Mouse (Mus musculus) spleen, postnatal 4 days (tissue): ENCODE measurements around the gene Ccdc141.

Source experiments
- DNase-seq, 2 experiments: peaks; one replicate each; pipeline ENCODE4 v3.0.0; 2022; ENCODE audit warnings: low spot score in 2 of 2

The Ccdc141 gene

DNA sequence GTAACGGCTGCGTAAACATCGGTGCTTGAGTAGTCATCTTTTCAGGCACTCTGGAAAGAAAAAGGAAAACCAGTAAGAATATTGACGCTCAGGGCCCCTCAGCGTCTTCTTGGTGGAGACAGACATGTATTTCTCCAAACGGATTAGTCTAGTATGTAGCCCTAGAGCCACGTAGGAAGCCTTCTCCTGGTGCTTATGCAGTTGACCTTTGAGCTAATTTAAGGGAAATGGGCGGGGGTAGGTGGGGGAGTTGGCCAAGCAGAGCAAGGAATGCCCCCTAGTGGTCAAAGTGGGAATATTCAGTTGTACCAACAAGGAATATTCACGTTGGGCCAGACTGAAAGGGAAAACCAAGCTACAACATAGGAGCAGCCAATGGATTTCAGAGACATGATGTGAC, 190.3 kb downstream of the Ccdc141 start:
- DNase-seq, result no peak

DNA sequence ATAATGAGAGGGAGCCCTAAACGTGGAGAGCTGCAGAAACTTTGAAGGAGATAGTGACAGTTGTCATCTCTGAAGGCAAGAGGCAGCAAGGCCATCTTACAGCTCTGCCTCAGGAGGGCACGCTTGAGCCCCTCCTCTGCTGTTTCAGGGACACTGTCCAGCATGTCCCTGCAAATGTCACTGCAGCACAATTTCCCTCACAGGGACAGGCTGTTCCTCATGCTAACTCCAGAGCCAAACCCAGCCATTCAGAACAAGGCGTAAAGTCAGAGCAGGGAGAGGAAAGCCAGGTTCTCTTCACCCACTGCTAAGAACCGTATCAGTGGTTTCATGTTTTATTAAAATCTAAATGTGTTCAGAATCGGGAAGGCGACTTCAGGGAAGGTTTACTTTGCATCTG, 192.8 kb downstream of the Ccdc141 start:
- no peak for DNase-seq

DNA sequence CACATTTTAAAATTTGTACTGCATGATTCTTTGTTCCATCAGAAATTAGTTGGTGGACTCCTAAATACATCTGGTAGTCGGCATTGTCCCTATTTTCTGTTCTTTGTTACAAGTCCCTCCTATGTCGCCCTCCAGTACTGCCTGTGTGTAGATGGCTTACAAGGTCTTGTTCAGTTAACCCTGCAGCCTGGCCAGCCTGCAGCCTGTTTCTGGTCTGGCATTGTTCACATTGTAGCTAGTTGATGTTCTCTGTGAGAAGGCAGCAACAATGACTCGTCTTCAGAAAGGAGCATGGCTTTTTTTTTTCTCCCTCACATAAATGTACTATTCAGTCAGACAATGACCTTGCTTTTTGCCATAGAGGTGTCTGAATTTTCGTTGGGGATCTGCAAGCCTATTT, 198.4 kb downstream of the Ccdc141 start:
- DNase-seq, result no peak

DNA sequence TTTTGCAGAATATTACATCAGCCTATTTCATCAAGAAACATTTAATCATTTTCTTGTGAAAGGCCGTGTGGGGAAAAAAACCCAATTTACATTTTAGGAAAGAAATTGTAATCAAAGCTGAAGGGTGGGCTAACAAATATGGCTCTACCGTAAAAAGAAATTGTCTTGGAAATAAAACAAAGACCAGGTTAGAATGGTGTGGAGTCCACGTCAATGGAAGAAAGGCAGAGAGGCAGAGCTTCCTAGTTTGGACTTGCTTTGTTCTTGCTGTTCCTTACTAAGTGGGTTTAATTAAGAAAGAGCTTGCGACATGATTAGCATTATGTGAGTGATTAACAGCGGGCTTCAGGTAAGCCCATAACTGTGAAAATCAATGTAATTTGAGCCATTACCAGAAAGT, 199.4 kb downstream of the Ccdc141 start:
- no peak for DNase-seq

DNA sequence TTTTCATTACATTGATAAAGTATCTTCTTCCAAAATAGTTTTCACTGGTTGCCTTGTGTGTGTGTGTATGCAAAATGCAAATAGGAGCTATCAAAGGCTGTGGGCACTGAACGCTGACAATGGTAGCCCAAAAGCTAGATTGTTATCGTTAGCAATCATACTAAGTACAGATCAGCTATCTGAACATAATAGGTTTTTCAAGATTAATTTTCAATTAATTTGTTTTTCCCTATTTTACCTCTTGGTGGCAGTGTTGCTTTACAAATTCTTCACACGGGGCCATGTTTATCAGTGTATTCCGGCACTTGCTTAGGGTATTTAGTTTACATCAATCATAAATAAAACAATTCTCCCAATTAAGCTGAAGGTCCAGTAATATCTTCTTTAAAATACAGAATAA, 199.8 kb downstream of the Ccdc141 start:
- DNase-seq, result no peak

DNA sequence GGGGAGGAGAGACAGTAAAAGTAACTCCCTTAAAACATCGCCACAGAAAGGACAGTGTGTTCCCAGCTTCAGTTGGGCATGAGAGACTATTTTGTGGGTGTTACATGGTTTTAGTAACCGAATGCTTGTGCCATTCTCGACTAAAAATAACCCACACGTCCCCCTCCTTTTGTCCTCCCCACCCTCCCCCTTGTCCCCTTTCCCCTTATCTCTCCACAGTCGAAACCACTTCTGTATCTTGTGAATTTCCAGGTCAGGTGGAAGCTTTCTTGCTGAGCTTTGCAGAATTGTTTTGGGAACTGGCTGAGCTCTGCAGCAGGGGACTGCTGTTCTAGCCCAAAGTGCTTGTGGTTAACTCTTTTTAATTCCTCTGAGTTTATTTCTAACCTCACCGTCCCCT, 200.2 kb downstream of the Ccdc141 start:
- DNase-seq, result no peak

DNA sequence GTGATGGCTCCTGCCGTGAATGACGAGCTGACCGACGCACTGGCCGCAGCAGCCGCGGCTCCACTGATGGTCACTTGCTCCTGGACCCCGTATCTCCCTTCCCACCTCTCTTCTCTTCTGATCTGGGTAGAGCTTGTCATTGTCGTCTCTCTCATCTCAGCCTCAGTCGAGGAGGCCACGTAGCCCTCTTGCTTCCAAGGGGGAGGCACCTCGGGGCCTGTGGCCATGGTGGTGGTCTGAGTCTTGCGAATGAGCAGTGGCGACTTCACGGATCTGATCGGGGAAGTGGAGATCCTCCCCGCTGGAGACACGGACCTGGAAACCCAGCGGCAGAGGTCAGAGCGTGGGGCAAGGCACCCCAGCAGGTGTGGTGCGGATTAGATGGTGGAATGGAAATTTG, 200.8 kb downstream of the Ccdc141 start:
- DNase-seq, result no peak

DNA sequence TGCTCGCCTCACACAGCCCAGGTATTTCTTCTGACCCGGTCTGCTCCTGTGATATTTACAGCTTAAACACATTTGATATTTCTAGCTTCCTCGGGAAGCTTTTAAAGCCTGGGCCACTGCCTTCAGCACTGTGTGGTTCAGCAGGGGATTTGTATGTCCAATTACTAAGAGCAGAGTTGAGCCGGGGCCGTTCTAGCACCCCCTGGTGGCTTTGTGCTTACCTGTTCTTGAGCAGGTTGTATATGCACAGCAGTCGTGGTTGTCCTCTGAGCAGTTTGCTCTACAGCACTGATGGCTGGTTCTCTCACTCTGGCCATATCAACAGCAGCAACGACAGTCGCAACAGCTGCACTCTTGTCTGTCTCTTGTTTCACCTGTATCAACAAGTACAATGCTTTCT, 201.5 kb downstream of the Ccdc141 start:
- DNase-seq, result peak; percentile 23 to 75

DNA sequence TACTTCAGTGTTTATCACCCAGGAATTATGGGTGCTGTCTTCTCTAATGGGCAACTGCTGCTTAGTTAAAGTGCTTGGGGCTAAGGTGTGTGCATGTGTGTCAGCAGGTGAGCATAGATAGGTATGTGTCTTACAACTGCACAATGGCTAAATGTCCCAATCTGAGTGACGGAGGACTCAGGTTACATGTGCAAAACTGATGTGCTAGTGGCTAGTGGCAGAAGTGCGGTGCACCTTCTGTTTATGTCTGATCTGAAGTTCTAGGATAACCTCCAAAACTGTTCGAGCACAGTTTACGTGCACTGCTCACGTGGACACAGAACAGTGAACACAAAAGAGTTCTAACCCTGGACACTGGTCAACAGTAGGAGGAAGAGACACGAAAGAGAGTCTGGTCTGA, 203.9 kb downstream of the Ccdc141 start:
- DNase-seq, result no peak

DNA sequence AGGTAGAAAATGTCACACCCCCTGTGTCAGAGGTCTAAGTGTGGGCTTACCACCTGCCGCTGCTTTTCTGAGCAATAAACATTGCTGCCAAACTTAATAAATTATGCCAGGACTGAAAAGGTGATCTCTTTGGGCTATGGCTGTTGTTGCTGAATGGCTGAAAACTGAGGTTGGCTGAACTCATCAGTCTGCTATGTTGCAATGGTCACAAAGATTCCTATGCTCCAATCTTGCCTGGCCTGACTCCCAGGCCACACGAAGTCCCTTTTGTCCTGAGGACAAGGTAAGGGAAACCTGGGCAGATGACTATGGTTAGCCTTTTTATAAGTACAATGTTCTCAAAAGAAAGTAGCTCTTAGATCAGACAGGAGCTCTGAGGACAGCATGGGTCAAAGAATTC, 204.4 kb downstream of the Ccdc141 start:
- DNase-seq, result no peak

DNA sequence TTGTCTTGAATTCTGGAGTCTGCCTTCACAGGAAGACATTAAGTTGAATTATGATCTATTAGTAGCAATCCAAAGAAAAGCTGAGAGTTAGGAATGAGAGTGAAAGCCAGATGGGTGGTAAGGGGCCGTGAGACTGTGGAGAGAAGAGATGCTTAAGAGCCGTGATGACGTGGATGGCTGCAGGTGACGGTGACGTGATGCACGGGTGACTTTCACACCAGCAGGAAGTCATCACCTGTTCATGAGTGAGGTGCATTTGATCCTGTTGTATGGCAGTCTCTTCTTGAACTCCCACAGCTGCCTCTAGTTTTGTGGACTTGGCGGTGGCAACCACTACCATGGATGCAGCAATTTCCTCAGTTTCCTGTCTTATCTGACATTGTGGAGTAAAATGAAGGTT, 204.9 kb downstream of the Ccdc141 start:
- no peak for DNase-seq

DNA sequence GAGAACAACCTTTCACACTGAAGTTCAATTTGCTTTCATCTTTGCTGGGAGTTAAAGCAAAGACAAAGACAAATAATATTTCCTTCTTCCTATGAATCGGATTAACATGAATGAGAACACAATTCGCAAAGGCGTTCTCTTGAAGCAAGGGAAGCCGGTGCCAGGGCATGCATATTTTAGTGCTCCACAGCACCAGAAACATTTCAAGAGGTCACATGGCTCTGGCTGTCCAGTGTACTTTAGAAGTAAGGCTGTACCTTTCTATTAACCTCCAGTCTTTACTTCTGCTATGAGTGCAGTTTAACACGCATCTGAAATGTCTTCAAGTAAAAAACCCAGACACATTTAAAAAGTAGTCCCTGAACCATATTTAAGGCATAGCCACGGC, 208.4 kb downstream of the Ccdc141 start:
- no peak for DNase-seq

DNA sequence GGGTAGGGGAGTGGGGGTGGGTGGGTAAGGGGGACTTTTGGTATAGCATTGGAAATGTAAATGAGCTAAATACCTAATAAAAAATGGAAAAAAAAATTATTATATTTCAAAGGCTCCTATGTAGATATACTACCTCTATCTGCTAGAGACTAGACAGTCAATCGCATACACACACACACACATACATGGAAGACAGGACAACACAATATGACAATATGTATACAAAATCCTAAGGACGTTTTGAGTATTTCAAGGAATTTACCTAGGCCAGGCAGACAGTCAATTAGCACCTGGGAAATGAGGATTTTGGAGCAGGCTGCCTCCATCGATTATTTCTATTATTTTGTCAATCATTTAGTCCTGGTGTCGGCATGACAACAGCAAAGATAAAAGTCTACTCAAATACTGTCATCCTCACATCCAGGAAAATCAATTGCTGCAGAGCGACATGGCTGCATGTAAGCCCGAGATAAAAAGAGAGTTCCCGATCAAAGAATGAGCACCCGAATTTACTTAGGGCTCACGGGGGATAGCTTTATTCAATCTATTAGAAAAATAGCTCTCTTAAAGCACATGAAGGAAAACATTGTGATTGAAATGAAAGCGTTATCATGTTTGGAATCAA, 208.9 kb downstream of the Ccdc141 start:
- no peak for DNase-seq
